Mouse (Mus musculus) myocyte (in vitro differentiated cells): ENCODE results near the gene Npsr1.

ENCODE experiments used
- MAX ChIP-seq: IDR thresholded peaks from one replicate; pipeline ENCODE4 v1.6.1; 2011; ENCODE audit warnings: low read depth, mild to moderate bottlenecking, control low read depth
- REST ChIP-seq: IDR thresholded peaks from one replicate; pipeline ENCODE4 v1.6.1; 2011; ENCODE audit warnings: mild to moderate bottlenecking, control low read depth, moderate library complexity; ENCODE audit not compliant: insufficient read depth, insufficient read length
- TCF12 ChIP-seq: IDR thresholded peaks from one replicate; pipeline ENCODE4 v1.6.1; 2011; ENCODE audit warnings: mild to moderate bottlenecking, control low read depth; ENCODE audit not compliant: poor library complexity, insufficient read depth, severe bottlenecking
- USF1 ChIP-seq: IDR thresholded peaks from one replicate; pipeline ENCODE4 v1.6.1; 2011; ENCODE audit warnings: low read depth, mild to moderate bottlenecking, control low read depth, moderate library complexity

GRCm38 (mm10) chr9:24160409-24160808, 62.6 kb downstream of the Npsr1 start:
- TF ChIP-seq USF1 (no peak), MAX (no peak), TCF12 (no peak), REST (no peak)
